Mouse (Mus musculus): ENCODE measurements around the gene Wdr35.
A peak's percentile ranks its signal among the peaks of the same experiment; 100 is the strongest.

Wdr35 gene

GRCm38 (mm10) chr12:8973820-8974465 lies at the start of gene Wdr35:
Wdr35 (plus strand) TSS chr12:8973892.
- DNase-seq, result peak; percentile 91 to 94

GRCm38 (mm10) chr12:8927652-8928051 lies 46.0 kb upstream of the Wdr35 start:
- no peak for DNase-seq

- DNase-seq, result no peak
These were observed 44.9 kb upstream of the Wdr35 start for GRCm38 (mm10) chr12:8928766-8929165.

GRCm38 (mm10) chr12:8931083-8931482 lies 42.6 kb upstream of the Wdr35 start:
- no peak for DNase-seq

- peak; percentile 89 to 90 for DNase-seq
These were observed 38.3 kb upstream of the Wdr35 start for GRCm38 (mm10) chr12:8935349-8935748.

- peak in 1 of 2 experiments; percentile 58 for DNase-seq
These were observed 37.5 kb upstream of the Wdr35 start for GRCm38 (mm10) chr12:8936210-8936609.

- DNase-seq, result no peak
These were observed 34.2 kb upstream of the Wdr35 start for GRCm38 (mm10) chr12:8939490-8939889.

- no peak for DNase-seq
These were observed 33.4 kb upstream of the Wdr35 start for GRCm38 (mm10) chr12:8940011-8941005.

GRCm38 (mm10) chr12:8941131-8941615 lies 32.5 kb upstream of the Wdr35 start:
- no peak for DNase-seq

GRCm38 (mm10) chr12:8941699-8942392 lies 31.8 kb upstream of the Wdr35 start:
- no peak for DNase-seq

GRCm38 (mm10) chr12:8947163-8947562 lies 26.5 kb upstream of the Wdr35 start:
- no peak for DNase-seq

- DNase-seq, result peak; percentile 85 to 92
These were observed 25.8 kb upstream of the Wdr35 start, which contains the start of gene Matn3 for GRCm38 (mm10) chr12:8947714-8948464. Matn3 (plus strand) TSS chr12:8947929.

GRCm38 (mm10) chr12:8953136-8953535 lies 20.6 kb upstream of the Wdr35 start:
- DNase-seq, result no peak

- no peak for DNase-seq
These were observed 19.5 kb upstream of the Wdr35 start for GRCm38 (mm10) chr12:8954161-8954561.

GRCm38 (mm10) chr12:8961607-8962316 lies 11.9 kb upstream of the Wdr35 start:
- DNase-seq, result peak; percentile 5 to 32

- peak; percentile 58 to 74 for DNase-seq
These were observed 3.9 kb upstream of the Wdr35 start for GRCm38 (mm10) chr12:8969828-8970227.

- no peak for DNase-seq
These were observed 1.4 kb downstream of the Wdr35 start for GRCm38 (mm10) chr12:8975076-8975475.

GRCm38 (mm10) chr12:8993231-8993630 lies 19.5 kb downstream of the Wdr35 start:
- no peak for DNase-seq

GRCm38 (mm10) chr12:8998318-8998717 lies 24.6 kb downstream of the Wdr35 start:
- no peak for DNase-seq

- DNase-seq, result peak; percentile 74 to 77
These were observed 28.5 kb downstream of the Wdr35 start for GRCm38 (mm10) chr12:9002038-9002648.

GRCm38 (mm10) chr12:9007146-9007545 lies 33.5 kb downstream of the Wdr35 start:
- DNase-seq, result no peak

All from kidney, postnatal 36 days (tissue).